Mouse (Mus musculus) hindbrain, embryonic 13.5 days (tissue): ENCODE measurements around the gene Psmc3. TPM values are rescaled to one million over a fixed set of nuclear protein-coding genes. Genes with fewer than 3 reads are reported as not detected.
"Not testable (repeated sequence)": the region's sequence is repeated elsewhere in the genome, so short reads cannot be mapped to it uniquely, and the experiment has no call there.

Experiments
- ATAC-seq: fragments of 200-750 bp; cut with Nextera tagmentation; 2 replicates; pipeline ENCODE4 v1.8.0; 2017; ENCODE audit warnings: moderate TSS enrichment; ENCODE audit not compliant: low FRiP score
- H3K27ac ChIP-seq: fragments of 300-500 bp; sonication (generic); 2 replicates; pipeline ENCODE4 v1.5.1; 2015; ENCODE audit warnings: inconsistent platforms, mild to moderate bottlenecking, moderate library complexity
- H3K27me3 ChIP-seq: fragments of 300-500 bp; sonication (generic); 2 replicates; pipeline ENCODE4 v1.6.1; 2015; ENCODE audit warnings: mild to moderate bottlenecking, inconsistent platforms
- H3K36me3 ChIP-seq: fragments of 300-500 bp; sonication (generic); 2 replicates; pipeline ENCODE4 v1.6.1; 2015; ENCODE audit warnings: mild to moderate bottlenecking, inconsistent platforms
- H3K4me1 ChIP-seq: fragments of 300-500 bp; sonication (generic); replicated peaks from 2 replicates; pipeline ENCODE4 v1.6.1; 2015; ENCODE audit warnings: inconsistent platforms
- H3K4me2 ChIP-seq: fragments of 300-500 bp; sonication (generic); 2 replicates; pipeline ENCODE4 v1.6.1; 2015; ENCODE audit warnings: inconsistent platforms, mild to moderate bottlenecking, moderate library complexity
- H3K4me3 ChIP-seq: fragments of 300-500 bp; sonication (generic); 2 replicates; pipeline ENCODE4 v1.5.1; 2015; ENCODE audit warnings: mild to moderate bottlenecking, inconsistent platforms
- H3K9ac ChIP-seq: fragments of 300-500 bp; sonication (generic); 2 replicates; pipeline ENCODE4 v1.6.1; 2015; ENCODE audit warnings: mild to moderate bottlenecking, inconsistent platforms
- H3K9me3 ChIP-seq: fragments of 300-500 bp; sonication (generic); 2 replicates; pipeline ENCODE4 v1.6.1; 2016; ENCODE audit warnings: inconsistent platforms
- WGBS: fragments of 180-500 bp; shearing (Covaris S2); methylation state at CpG from one replicate; pipeline ENCODE4 v1.1.7; 2015; 5-methylcytosine and 5-hydroxymethylcytosine counted together
- polyA plus RNA-seq: library from polyadenylated mRNA; unstranded; fragments of >200 nt; fragmentation: Nextera tagmentation; extraction: Ambion mirVana; gene quantifications from 2 replicates; pipeline ENCODE4 v1.2.1, GENCODE M21; 2015

Gene Psmc3
- polyA plus RNA-seq, 1 experiment from 2014 or later: 238 TPM

DNA sequence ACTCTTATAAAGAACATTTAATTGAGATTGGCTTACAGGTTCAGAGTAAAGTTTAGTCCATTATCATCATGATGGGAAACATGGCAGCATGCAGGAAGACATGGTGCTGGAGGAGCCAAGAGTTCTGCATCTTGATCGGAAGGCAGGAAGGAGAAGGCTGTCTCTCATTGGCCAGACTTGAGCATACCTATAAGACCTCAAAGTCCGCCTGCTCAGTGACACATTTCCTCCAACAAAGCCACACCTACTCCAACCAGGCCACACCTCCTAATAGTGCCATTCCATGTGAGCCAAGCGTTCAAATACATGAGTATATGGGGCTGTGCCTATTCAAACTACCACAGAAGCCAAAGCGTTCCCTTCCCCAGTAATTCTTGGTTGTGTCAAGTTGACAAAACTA lies 22.6 kb upstream of the Psmc3 start:
- H3K4me3 ChIP-seq: no peak overlapping the region
- no peaks in the 10 kb centered on the region for H3K27me3 ChIP-seq
- H3K4me1 ChIP-seq: no peaks in the 10 kb centered on the region
- 84% methylated on average over 4 of the region's 4 CpGs for WGBS
- no peak overlapping the region for H3K27ac ChIP-seq
- no peak overlapping the region for H3K4me2 ChIP-seq
- no peaks in the 10 kb centered on the region for H3K9me3 ChIP-seq
- no peaks in the 10 kb centered on the region for H3K36me3 ChIP-seq
- H3K9ac ChIP-seq: no peak overlapping the region
- no peak for ATAC-seq

DNA sequence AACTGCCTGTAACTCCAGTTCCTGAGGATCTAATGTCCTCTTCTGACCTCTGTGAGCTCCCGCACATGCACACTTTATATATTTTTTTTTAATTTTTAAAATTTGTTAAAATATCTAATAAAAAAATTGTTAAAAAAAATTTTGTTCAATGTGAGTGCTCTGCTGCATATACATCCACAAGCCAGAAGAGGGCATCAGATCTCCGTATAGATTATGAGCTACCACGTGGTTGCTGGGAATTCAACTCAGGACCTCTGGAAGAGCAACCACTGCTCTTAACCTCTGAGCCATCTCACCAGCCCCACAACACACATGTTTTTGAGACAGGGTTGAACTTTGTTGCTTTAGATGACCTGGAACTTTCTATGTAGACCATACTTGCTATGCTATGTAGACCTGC lies 20.8 kb upstream of the Psmc3 start:
- no peak overlapping the region for H3K9ac ChIP-seq
- H3K4me1 ChIP-seq: no peaks in the 10 kb centered on the region
- no peaks in the 10 kb centered on the region for H3K9me3 ChIP-seq
- H3K4me2 ChIP-seq: no peak overlapping the region
- WGBS: 19% methylated on average over 3 of the region's 3 CpGs
- H3K36me3 ChIP-seq: no peaks in the 10 kb centered on the region
- H3K27me3 ChIP-seq: no peaks in the 10 kb centered on the region
- H3K27ac ChIP-seq: no peak overlapping the region
- ATAC-seq: no peak
- H3K4me3 ChIP-seq: no peak overlapping the region

GRCm38 (mm10) chr2:91035385-91035784 lies 18.4 kb upstream of the Psmc3 start, which contains the start of gene Rapsn:
Gene Rapsn (plus strand): TSS chr2:91035620.
- Histone ChIP-seq H3K4me3 (no peak within 1 kb of the TSS), H3K36me3 (no peaks in the 10 kb centered on the region), H3K4me1 (no peaks in the 10 kb centered on the region), H3K9me3 (no peaks in the 10 kb centered on the region; the same call in 1 of the 2 replicates), H3K27me3 (no peaks in the 10 kb centered on the region), H3K27ac (no peak within 1 kb of the TSS), H3K9ac (no peak within 1 kb of the TSS; the same call in 1 of the 2 replicates), H3K4me2 (no peak within 1 kb of the TSS)
- 71% methylated on average over 9 of the region's 9 CpGs for WGBS
- no peak for ATAC-seq

- no peak overlapping the region; the same call in 1 of the 2 replicates for H3K9ac ChIP-seq
- H3K36me3 ChIP-seq: no peaks in the 10 kb centered on the region
- WGBS: 72% methylated on average over 8 of the region's 8 CpGs
- H3K27ac ChIP-seq: no peak overlapping the region
- no peak overlapping the region for H3K4me3 ChIP-seq
- H3K4me2 ChIP-seq: no peak overlapping the region
- no peaks in the 10 kb centered on the region for H3K27me3 ChIP-seq
- H3K4me1 ChIP-seq: peaks cover 5% of the 10 kb centered on the region
- no peak for ATAC-seq
- no peaks in the 10 kb centered on the region; the same call in 1 of the 2 replicates for H3K9me3 ChIP-seq
Measured at GRCm38 (mm10) chr2:91041786-91042185, 12.0 kb upstream of the Psmc3 start.

- Histone ChIP-seq H3K9ac (no peak overlapping the region), H3K27ac (no peak overlapping the region), H3K9me3 (no peaks in the 10 kb centered on the region; the same call in 1 of the 2 replicates), H3K4me2 (no peak overlapping the region), H3K4me3 (no peak overlapping the region), H3K4me1 (peaks cover 5% of the 10 kb centered on the region), H3K27me3 (no peaks in the 10 kb centered on the region), H3K36me3 (no peaks in the 10 kb centered on the region)
- WGBS: 68% methylated on average over 21 of the region's 21 CpGs
- ATAC-seq: no peak
Measured at GRCm38 (mm10) chr2:91042651-91043398, 11.0 kb upstream of the Psmc3 start.

- Histone ChIP-seq H3K27me3 (no peaks in the 10 kb centered on the region), H3K4me2 (no peak overlapping the region), H3K36me3 (no peaks in the 10 kb centered on the region), H3K4me3 (no peak overlapping the region), H3K9ac (no peak overlapping the region), H3K27ac (no peak overlapping the region), H3K4me1 (peaks cover 5% of the 10 kb centered on the region), H3K9me3 (no peaks in the 10 kb centered on the region; the same call in 1 of the 2 replicates)
- WGBS: 81% methylated on average over 13 of the region's 13 CpGs
- no peak for ATAC-seq
Measured at GRCm38 (mm10) chr2:91044727-91045126, 9.1 kb upstream of the Psmc3 start.

GRCm38 (mm10) chr2:91045805-91046204 lies 8.0 kb upstream of the Psmc3 start:
- not testable (repeated sequence) for H3K27ac ChIP-seq

GRCm38 (mm10) chr2:91047359-91047758 lies 6.5 kb upstream of the Psmc3 start:
- Histone ChIP-seq H3K36me3 (no peaks in the 10 kb centered on the region; the same call in 1 of the 2 replicates), H3K4me1 (peaks cover 5% of the 10 kb centered on the region), H3K4me3 (no peak overlapping the region), H3K9ac (no peak overlapping the region), H3K4me2 (no peak overlapping the region), H3K27me3 (no peaks in the 10 kb centered on the region), H3K27ac (no peak overlapping the region), H3K9me3 (no peaks in the 10 kb centered on the region)
- WGBS: 80% methylated on average over 9 of the region's 9 CpGs
- no peak for ATAC-seq

More at GRCm38 (mm10) chr2:91045805-91046204, 8.0 kb upstream of the Psmc3 start:
- not testable (repeated sequence) for H3K9me3 ChIP-seq, H3K4me3 ChIP-seq, H3K4me1 ChIP-seq, H3K9ac ChIP-seq, H3K36me3 ChIP-seq, ATAC-seq, H3K27me3 ChIP-seq, H3K4me2 ChIP-seq
- 86% methylated on average over 1 of the region's 1 CpGs for WGBS

GRCm38 (mm10) chr2:91051917-91052316 lies 1.9 kb upstream of the Psmc3 start:
- no peak overlapping the region for H3K27ac ChIP-seq
- H3K4me1 ChIP-seq: peaks cover 20% of the 10 kb centered on the region
- 78% methylated on average over 3 of the region's 3 CpGs for WGBS
- no peak overlapping the region for H3K9ac ChIP-seq
- no peak for ATAC-seq
- no peaks in the 10 kb centered on the region for H3K27me3 ChIP-seq
- H3K4me2 ChIP-seq: no peak overlapping the region
- H3K4me3 ChIP-seq: no peak overlapping the region
- no peaks in the 10 kb centered on the region for H3K9me3 ChIP-seq
- H3K36me3 ChIP-seq: peaks cover 17% of the 10 kb centered on the region

DNA sequence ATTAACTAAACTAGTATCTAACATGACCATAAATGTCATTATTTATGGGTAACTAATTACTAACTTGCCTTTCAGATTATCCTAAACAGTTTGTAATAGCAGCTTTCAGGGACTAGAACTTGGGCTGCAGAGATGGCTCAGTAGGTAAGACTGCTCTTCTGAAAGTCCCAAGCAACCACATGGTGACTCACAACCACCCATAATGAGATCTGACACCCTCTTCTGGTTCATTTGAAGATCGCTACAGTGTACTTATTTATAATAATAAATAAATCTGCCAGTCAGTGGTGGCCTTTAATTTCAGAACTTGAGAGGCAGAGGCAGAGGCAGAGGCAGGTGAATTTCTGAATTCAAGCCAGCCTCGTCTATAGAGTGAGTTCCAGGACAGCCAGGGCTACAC lies 1.1 kb upstream of the Psmc3 start:
- H3K4me1 ChIP-seq: peaks cover 20% of the 10 kb centered on the region
- ATAC-seq: no peak
- peak overlapping the region; percentile 99 for H3K4me2 ChIP-seq
- WGBS: 56% methylated on average over 2 of the region's 2 CpGs
- H3K9ac ChIP-seq: no peak overlapping the region
- H3K9me3 ChIP-seq: no peaks in the 10 kb centered on the region
- peak overlapping the region; percentile 0; the same call in 1 of the 2 replicates for H3K4me3 ChIP-seq
- no peaks in the 10 kb centered on the region for H3K27me3 ChIP-seq
- H3K36me3 ChIP-seq: peaks cover 25% of the 10 kb centered on the region
- no peak overlapping the region for H3K27ac ChIP-seq

GRCm38 (mm10) chr2:91053181-91053933 lies 452 bp upstream of the Psmc3 start:
- Histone ChIP-seq H3K27me3 (no peaks in the 10 kb centered on the region), H3K36me3 (peaks cover 31% of the 10 kb centered on the region), H3K27ac (0 out of 2 replicates have a peak overlapping the region, but pooled peaks have one; percentile 94), H3K4me1 (peaks cover 20% of the 10 kb centered on the region), H3K9ac (peak overlapping the region; percentile 85), H3K4me2 (peak overlapping the region; percentile 99), H3K9me3 (no peaks in the 10 kb centered on the region), H3K4me3 (peak overlapping the region; percentile 79)
- peak; percentile 75; the same call in 1 of the 2 replicates for ATAC-seq
- WGBS: under 1% methylated on average over 6 of the region's 6 CpGs

- no peak overlapping the region for H3K4me2 ChIP-seq
- H3K9me3 ChIP-seq: no peaks in the 10 kb centered on the region
- H3K27me3 ChIP-seq: no peaks in the 10 kb centered on the region
- 92% methylated on average over 5 of the region's 5 CpGs for WGBS
- H3K9ac ChIP-seq: no peak overlapping the region
- no peak for ATAC-seq
- no peak overlapping the region for H3K27ac ChIP-seq
- peaks cover 80% of the 10 kb centered on the region for H3K36me3 ChIP-seq
- H3K4me1 ChIP-seq: peaks cover 14% of the 10 kb centered on the region
- H3K4me3 ChIP-seq: no peak overlapping the region
Measured at GRCm38 (mm10) chr2:91058435-91058834, 4.6 kb downstream of the Psmc3 start.
